Mouse (Mus musculus): ENCODE results near the gene Gapdh.
A peak's percentile ranks its signal among the peaks of the same experiment; 100 is the strongest.

GRCm38 (mm10) chr6:125166861-125167650 lies 789 bp upstream of the Gapdh start:
- TF ChIP-seq CTCF (IDR thresholded peaks at IDR 0.05; ENCODE audit: low read depth) (no peak), EP300 (IDR thresholded peaks at IDR 0.05; ENCODE audit: low read depth) (peak; percentile 84)
